ENCODE assay signal across 9 mouse cellular contexts in the genomic region with DNA sequence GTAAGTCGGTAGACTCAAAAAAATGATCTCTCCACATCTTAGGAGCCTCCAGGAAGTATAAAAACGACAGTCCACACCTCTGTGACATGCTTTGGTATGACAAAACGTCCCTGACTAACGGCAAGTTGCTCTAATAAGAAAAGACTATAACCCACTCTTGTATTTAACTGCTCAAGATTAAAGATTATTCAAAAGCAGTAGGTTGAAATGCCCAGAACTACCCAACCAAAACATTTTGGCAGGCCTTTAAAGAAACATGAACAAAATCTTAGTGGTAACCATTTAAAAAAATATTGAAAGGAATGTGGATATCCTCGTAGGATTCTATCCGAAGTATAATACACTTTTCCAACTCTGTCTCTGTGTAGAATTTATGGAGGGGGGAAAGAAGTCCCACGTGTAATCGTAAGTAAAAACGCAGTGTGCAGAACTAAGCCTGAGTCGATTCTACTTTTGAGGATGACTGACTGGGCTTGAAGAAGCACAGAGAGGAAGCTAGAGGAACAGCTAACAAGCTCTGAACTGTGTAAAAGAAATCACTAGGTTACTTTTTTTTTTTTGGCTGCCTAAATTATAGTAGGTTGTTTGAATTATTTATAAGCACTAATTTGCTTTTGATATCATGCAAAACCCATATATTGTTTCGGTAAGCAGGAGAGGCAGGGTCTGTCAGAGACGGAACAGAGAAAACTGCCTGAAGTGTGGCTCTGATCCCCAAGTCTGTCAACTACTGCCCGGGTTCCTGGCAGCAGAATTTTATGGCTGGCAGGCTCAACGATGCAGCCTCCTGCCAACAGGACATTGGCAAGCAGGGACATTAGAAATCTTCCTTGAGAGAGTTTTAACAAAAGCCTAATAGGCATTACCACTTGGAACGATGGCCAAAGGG. TPM values are rescaled to one million over a fixed set of nuclear protein-coding genes. Genes with fewer than 3 reads are reported as not detected.
DNase-seq lines count a peak whose midpoint lies in the region; ATAC-seq and TF ChIP-seq lines count a peak whose summit lies in the region.
"Had no signal": no experiment of that assay in that cellular context is flagged by ENCODE, and none has a peak within 500 bp of the region (broad histone marks: within the 10 kb centered on the region; RNA-seq: fewer than 3 reads in every experiment).

No protein-coding gene starts in this region.

- peak; percentile 49 to 56 for DNase-seq in heart, postnatal 10 days
- DNase-seq in heart, adult 9 months (ENCODE audit: low spot score in 2 of 2): no peak
- peak; percentile 37 to 40 for DNase-seq in frontal cortex, postnatal 10 days (ENCODE audit: low spot score in 2 of 2)
- peak; percentile 15 to 34 for DNase-seq in layer of hippocampus, adult 18-20 months (ENCODE audit: low spot score in 2 of 2)
- DNase-seq in lung, adult 2 months: no peak
- DNase-seq in thymus, postnatal 10 days (ENCODE audit: low spot score in 2 of 2): no peak
- DNase-seq in gastrocnemius, adult 18-20 months (ENCODE audit: low spot score): no peak

- TF ChIP-seq CTCF in lung, adult 2 months (IDR thresholded peaks at IDR 0.05; ENCODE audit: insufficient read depth, low read length): no peak

- no peak for TF ChIP-seq POLR2A in lung, adult 2 months (IDR thresholded peaks at IDR 0.05; ENCODE audit: borderline replicate concordance, extremely low read depth, low read depth, low read length)

- no peak overlapping the region for H3K4me3 ChIP-seq in lung, adult 2 months (replicated peaks; ENCODE audit: extremely low read depth, low read depth, low read length)

- intact Hi-C loops in heart, postnatal 10 days (cut with DNase I): no loop called here

- WGBS in lung, adult 2 months: 69% methylated on average over 15 of the region's 15 CpGs

- no peaks in the 10 kb centered on the region for H3K4me1 ChIP-seq in lung, adult 2 months (ENCODE audit: control insufficient read depth, insufficient read depth, low read length)

- ATAC-seq in cerebellum, adult (ENCODE audit: insufficient number of reproducible peaks, low FRiP score, low TSS enrichment): 0 out of 2 replicates have a peak, but pooled peaks have one; percentile 57

RNA-seq across cellular contexts. Expression of a gene that starts 45.3 kb away (rescaled TPM):
- total RNA-seq in heart, postnatal 10 days (2021): 1 to 10 TPM; 1.3 to 2.2 TPM
- total RNA-seq in layer of hippocampus, adult 18-20 months (2021): 1 to 10 TPM; 9.1 to 9.8 TPM
- 0.69 and 0.86 TPM in 2 replicates for polyA plus RNA-seq in lung, adult 2 months (2012; rRNA removed)
- total RNA-seq in gastrocnemius, adult 18-20 months (2021): not detected
- polyA plus RNA-seq: G1E had no signal

Comparison
In these comparisons a context has a peak if more than half of its experiments do, and no peak if none do; other contexts are left out.
1. DNase-seq: peak in heart, postnatal 10 days (2 of 2), frontal cortex, postnatal 10 days (2 of 2) and layer of hippocampus, adult 18-20 months (2 of 2); none in heart, adult 9 months (0 of 2), lung, adult 2 months (single experiment), thymus, postnatal 10 days (0 of 2) and gastrocnemius, adult 18-20 months (single experiment).